ENCODE assay signal across 30 mouse cellular contexts in the genomic region with DNA sequence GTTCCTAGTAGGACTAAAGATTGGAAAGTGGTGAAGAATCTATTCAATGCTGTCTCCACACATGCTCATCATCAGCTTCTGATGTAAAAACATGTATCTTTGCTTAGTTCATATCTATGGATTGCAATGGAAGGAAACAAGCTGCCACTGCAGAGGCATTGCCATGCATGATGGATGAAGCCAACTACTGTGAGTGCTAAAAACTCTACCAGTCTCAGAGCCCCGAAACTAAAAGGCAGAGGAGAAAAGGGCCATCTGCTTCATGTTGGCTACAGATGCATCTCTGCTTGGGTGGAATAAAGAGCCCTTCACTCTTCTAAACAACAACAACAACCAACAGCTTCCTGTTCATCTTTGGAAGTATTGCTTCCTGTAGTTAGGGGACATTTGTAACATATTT. TPM values are rescaled to one million over a fixed set of nuclear protein-coding genes. Genes with fewer than 3 reads are reported as not detected.
DNase-seq lines count a peak whose midpoint lies in the region; ATAC-seq and TF ChIP-seq lines count a peak whose summit lies in the region.
"Had no signal": no experiment of that assay in that cellular context is flagged by ENCODE, and none has a peak within 500 bp of the region (broad histone marks: within the 10 kb centered on the region; RNA-seq: fewer than 3 reads in every experiment).

No protein-coding gene starts in this region.

- no peaks in the 10 kb centered on the region for H3K9me3 ChIP-seq in forebrain, embryonic 13.5 days (replicated peaks)
- no peaks in the 10 kb centered on the region for H3K9me3 ChIP-seq in forebrain, embryonic 10.5 days
- no peaks in the 10 kb centered on the region for H3K9me3 ChIP-seq in midbrain, postnatal 0 days (ENCODE audit: low read length)
- H3K9me3 ChIP-seq in midbrain, embryonic 13.5 days: no peaks in the 10 kb centered on the region
- H3K9me3 ChIP-seq in forebrain, embryonic 16.5 days (ENCODE audit: control insufficient read depth, low read length): no peaks in the 10 kb centered on the region
- H3K9me3 ChIP-seq: embryonic facial prominence, embryonic 10.5 days; embryonic facial prominence, embryonic 15.5 days; heart, embryonic 13.5 days; hindbrain, embryonic 10.5 days; intestine, embryonic 15.5 days; limb, embryonic 13.5 days; lung, embryonic 15.5 days; midbrain, embryonic 10.5 days; neural tube, embryonic 12.5 days had no signal

- no peaks in the 10 kb centered on the region for H3K4me1 ChIP-seq in forebrain, embryonic 13.5 days
- no peaks in the 10 kb centered on the region for H3K4me1 ChIP-seq in forebrain, embryonic 10.5 days
- H3K4me1 ChIP-seq in midbrain, postnatal 0 days (ENCODE audit: insufficient read depth, low read length): no peaks in the 10 kb centered on the region
- no peaks in the 10 kb centered on the region for H3K4me1 ChIP-seq in midbrain, embryonic 13.5 days (replicated peaks)
- H3K4me1 ChIP-seq in forebrain, embryonic 16.5 days (replicated peaks; ENCODE audit: control insufficient read depth, insufficient read depth, low read length): no peaks in the 10 kb centered on the region
- H3K4me1 ChIP-seq: embryonic facial prominence, embryonic 10.5 days; embryonic facial prominence, embryonic 15.5 days; heart, embryonic 13.5 days; hindbrain, embryonic 10.5 days; intestine, embryonic 15.5 days; limb, embryonic 13.5 days; lung, embryonic 15.5 days; midbrain, embryonic 10.5 days; neural tube, embryonic 12.5 days had no signal

- H3K36me3 ChIP-seq in forebrain, embryonic 13.5 days (ENCODE audit: poor library complexity, severe bottlenecking): no peaks in the 10 kb centered on the region
- no peaks in the 10 kb centered on the region for H3K36me3 ChIP-seq in forebrain, embryonic 10.5 days (replicated peaks)
- no peaks in the 10 kb centered on the region for H3K36me3 ChIP-seq in midbrain, postnatal 0 days (ENCODE audit: insufficient read depth, low read length)
- H3K36me3 ChIP-seq in midbrain, embryonic 13.5 days: no peaks in the 10 kb centered on the region
- H3K36me3 ChIP-seq in forebrain, embryonic 16.5 days (ENCODE audit: control insufficient read depth, insufficient read depth): no peaks in the 10 kb centered on the region
- H3K36me3 ChIP-seq: embryonic facial prominence, embryonic 10.5 days; embryonic facial prominence, embryonic 15.5 days; heart, embryonic 13.5 days; hindbrain, embryonic 10.5 days; intestine, embryonic 15.5 days; limb, embryonic 13.5 days; lung, embryonic 15.5 days; midbrain, embryonic 10.5 days; neural tube, embryonic 12.5 days had no signal

- DNase-seq in forebrain, embryonic 10.5 days (ENCODE audit: extremely low spot score, low spot score): no peak
- peak; percentile 18 for DNase-seq in layer of hippocampus, adult 11-12 months (ENCODE audit: low spot score)
- DNase-seq in layer of hippocampus, postnatal 25 days (ENCODE audit: extremely low spot score in 1 of 2, low spot score in 1 of 2): no peak
- peak; percentile 9 for DNase-seq in midbrain, postnatal 0 days (ENCODE audit: low spot score)
- DNase-seq in heart, postnatal 25 days (ENCODE audit: low spot score): no peak
- DNase-seq: adrenal gland, postnatal 14 days; cerebellum, adult 8-10 months; heart, postnatal 10 days; kidney, adult 2 months; kidney, postnatal 36 days had no signal

- no peak overlapping the region for H3K27ac ChIP-seq in forebrain, embryonic 13.5 days
- H3K27ac ChIP-seq in forebrain, embryonic 10.5 days: no peak overlapping the region
- H3K27ac ChIP-seq in midbrain, postnatal 0 days (ENCODE audit: low read depth, low read length): no peak overlapping the region
- H3K27ac ChIP-seq in midbrain, embryonic 13.5 days: no peak overlapping the region
- H3K27ac ChIP-seq in forebrain, embryonic 16.5 days (ENCODE audit: low read length): no peak overlapping the region
- H3K27ac ChIP-seq: embryonic facial prominence, embryonic 10.5 days; embryonic facial prominence, embryonic 15.5 days; heart, embryonic 13.5 days; hindbrain, embryonic 10.5 days; intestine, embryonic 15.5 days; left cerebral cortex, adult 2 months; limb, embryonic 13.5 days; lung, embryonic 15.5 days; midbrain, embryonic 10.5 days; neural tube, embryonic 12.5 days had no signal

- 84% methylated on average over 1 of the region's 1 CpGs for WGBS in forebrain, embryonic 13.5 days
- WGBS in forebrain, embryonic 10.5 days: 77% methylated on average over 1 of the region's 1 CpGs
- 79% methylated on average over 1 of the region's 1 CpGs for WGBS in midbrain, postnatal 0 days
- WGBS in midbrain, embryonic 13.5 days: 87% methylated on average over 1 of the region's 1 CpGs
- whole genome bisulfite sequencing in forebrain, embryonic 16.5 days: 45% methylated on average over 1 of the region's 1 CpGs

- no peaks in the 10 kb centered on the region for H3K27me3 ChIP-seq in forebrain, embryonic 13.5 days
- H3K27me3 ChIP-seq in forebrain, embryonic 10.5 days (ENCODE audit: poor library complexity, severe bottlenecking): no peaks in the 10 kb centered on the region
- H3K27me3 ChIP-seq in midbrain, postnatal 0 days (ENCODE audit: insufficient read depth, low read length): no peaks in the 10 kb centered on the region
- H3K27me3 ChIP-seq in midbrain, embryonic 13.5 days: no peaks in the 10 kb centered on the region
- no peaks in the 10 kb centered on the region for H3K27me3 ChIP-seq in forebrain, embryonic 16.5 days (replicated peaks; ENCODE audit: control insufficient read depth, insufficient read depth, low read length)
- H3K27me3 ChIP-seq: embryonic facial prominence, embryonic 15.5 days; heart, embryonic 13.5 days; intestine, embryonic 15.5 days; limb, embryonic 13.5 days; lung, embryonic 15.5 days; neural tube, embryonic 12.5 days had no signal

- no peak overlapping the region for H3K4me3 ChIP-seq in forebrain, embryonic 13.5 days
- H3K4me3 ChIP-seq in forebrain, embryonic 10.5 days: no peak overlapping the region
- H3K4me3 ChIP-seq in midbrain, postnatal 0 days (ENCODE audit: low read depth, low read length): no peak overlapping the region
- H3K4me3 ChIP-seq in midbrain, embryonic 13.5 days (replicated peaks): no peak overlapping the region
- H3K4me3 ChIP-seq in forebrain, embryonic 16.5 days (replicated peaks; ENCODE audit: low read length): no peak overlapping the region
- H3K4me3 ChIP-seq: embryonic facial prominence, embryonic 10.5 days; embryonic facial prominence, embryonic 15.5 days; heart, embryonic 13.5 days; hindbrain, embryonic 10.5 days; intestine, embryonic 15.5 days; left cerebral cortex, adult 2 months; limb, embryonic 13.5 days; lung, embryonic 15.5 days; midbrain, embryonic 10.5 days; myocyte; neural tube, embryonic 12.5 days had no signal

- no peak overlapping the region for H3K4me2 ChIP-seq in forebrain, embryonic 13.5 days
- no peak overlapping the region for H3K4me2 ChIP-seq in midbrain, postnatal 0 days (ENCODE audit: low read depth, low read length, poor library complexity, severe bottlenecking)
- no peak overlapping the region for H3K4me2 ChIP-seq in midbrain, embryonic 13.5 days (replicated peaks)
- H3K4me2 ChIP-seq in forebrain, embryonic 16.5 days (ENCODE audit: low read length): no peak overlapping the region
- H3K4me2 ChIP-seq: embryonic facial prominence, embryonic 15.5 days; heart, embryonic 13.5 days; intestine, embryonic 15.5 days; limb, embryonic 13.5 days; liver, embryonic 11.5 days; lung, embryonic 15.5 days; neural tube, embryonic 12.5 days had no signal

- H3K9ac ChIP-seq in forebrain, embryonic 13.5 days: no peak overlapping the region
- no peak overlapping the region for H3K9ac ChIP-seq in midbrain, postnatal 0 days (replicated peaks; ENCODE audit: low read length, poor library complexity, severe bottlenecking)
- H3K9ac ChIP-seq in midbrain, embryonic 13.5 days (replicated peaks): no peak overlapping the region
- H3K9ac ChIP-seq in forebrain, embryonic 16.5 days (replicated peaks; ENCODE audit: low read depth, low read length): no peak overlapping the region
- H3K9ac ChIP-seq: embryonic facial prominence, embryonic 15.5 days; heart, embryonic 13.5 days; intestine, embryonic 15.5 days; limb, embryonic 13.5 days; lung, embryonic 15.5 days; neural tube, embryonic 12.5 days had no signal

- intact Hi-C loops in heart, postnatal 25 days (cut with DNase I): no loop called here

- peak; percentile 41; the same call in 1 of the 2 replicates for ATAC-seq in forebrain, embryonic 13.5 days
- ATAC-seq in midbrain, postnatal 0 days (ENCODE audit: low FRiP score): no peak
- no peak for ATAC-seq in midbrain, embryonic 13.5 days
- ATAC-seq in forebrain, embryonic 16.5 days: peak; percentile 72
- ATAC-seq: CD4-positive, CD25-positive, alpha-beta regulatory T cell, adult 4 months; hindbrain, embryonic 16.5 days; intestine, embryonic 15.5 days; midbrain, embryonic 16.5 days had no signal

- TF ChIP-seq CTCF in midbrain, postnatal 0 days (IDR thresholded peaks at IDR 0.05): no peak

RNA-seq across cellular contexts. Expression of gene Cadps, which starts 38.6 kb away (rescaled TPM):
- 17.0 and 24.0 TPM in 2 replicates for polyA plus RNA-seq in forebrain, embryonic 13.5 days (2015; fragmentation: Nextera tagmentation; extraction: Ambion mirVana)
- 2.0 and 2.8 TPM in 2 replicates for polyA plus RNA-seq in forebrain, embryonic 10.5 days (2016; fragmentation: Nextera tagmentation; extraction: Ambion mirVana)
- total RNA-seq in layer of hippocampus, postnatal 25 days (2021): 100 to 1,000 TPM; 212 to 235 TPM
- total RNA-seq in midbrain, postnatal 0 days (2014; rRNA removed): 194 and 235 TPM in 2 replicates
- polyA plus RNA-seq in midbrain, postnatal 0 days (2015; fragmentation: Nextera tagmentation; extraction: Ambion mirVana): 33.0 and 38.6 TPM in 2 replicates
- 24.2 and 28.5 TPM in 2 replicates for polyA plus RNA-seq in midbrain, embryonic 13.5 days (2015; fragmentation: Nextera tagmentation; extraction: Ambion mirVana)
- polyA plus RNA-seq in forebrain, embryonic 16.5 days (2015; fragmentation: Nextera tagmentation; extraction: Ambion mirVana): 28.7 and 30.3 TPM in 2 replicates
- total RNA-seq in heart, postnatal 25 days (2021): not detected
- total RNA-seq: megakaryocyte progenitor cell, adult 5-6 weeks had no signal
- polyA plus RNA-seq: liver, embryonic 16.5 days; myocyte had no signal

Comparison
In these comparisons a context has a peak if more than half of its experiments do, and no peak if none do; other contexts are left out.
1. DNase-seq: peak in layer of hippocampus, adult 11-12 months (single experiment) and midbrain, postnatal 0 days (single experiment); none in forebrain, embryonic 10.5 days (single experiment), layer of hippocampus, postnatal 25 days (0 of 2) and heart, postnatal 25 days (single experiment).
2. ATAC-seq: peak in forebrain, embryonic 13.5 days (single experiment) and forebrain, embryonic 16.5 days (single experiment); none in midbrain, postnatal 0 days (single experiment) and midbrain, embryonic 13.5 days (single experiment).